Mouse (Mus musculus): ENCODE data around the gene St3gal4.

St3gal4 gene

DNA sequence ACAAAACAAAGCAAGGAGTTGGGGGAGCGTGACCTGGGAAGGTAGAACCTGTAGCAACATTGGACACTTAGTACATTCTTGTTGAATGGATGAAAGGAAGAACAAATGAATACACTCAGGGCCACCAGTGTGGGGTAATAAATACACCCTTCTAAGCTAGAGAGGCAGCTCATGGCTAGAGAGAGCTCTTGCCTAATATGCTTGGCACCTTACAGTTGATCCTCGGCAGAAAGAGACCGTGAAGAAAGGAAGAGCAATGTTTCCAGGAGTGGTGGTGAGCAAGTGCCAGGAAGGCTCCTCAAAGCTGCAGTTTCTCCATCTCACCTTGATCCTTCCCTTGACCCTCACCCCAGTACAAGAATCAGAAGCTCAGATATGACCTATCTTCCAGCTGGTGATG, 9.5 kb upstream of the St3gal4 start:
- peak; percentile 41 for DNase-seq (ENCODE audit: low spot score)

DNA sequence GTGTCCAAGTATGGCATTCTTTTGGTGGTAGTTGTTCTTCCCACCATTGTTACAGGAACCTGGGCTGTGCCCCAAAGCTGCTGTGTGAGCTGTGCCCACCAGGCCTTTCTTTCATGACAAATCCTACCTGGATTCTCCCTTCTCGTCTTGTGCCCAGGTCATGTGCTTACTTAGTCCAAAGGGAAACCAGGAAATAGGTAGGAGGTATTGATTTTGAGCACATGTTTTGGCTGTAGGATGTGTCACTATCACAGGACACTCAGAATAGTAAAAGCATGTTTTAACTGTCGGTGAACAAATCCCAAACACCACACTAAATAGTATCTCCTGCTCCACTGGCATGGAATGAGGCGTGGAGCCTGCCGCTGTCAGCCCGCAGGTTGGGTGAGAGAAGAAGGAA, 8.5 kb upstream of the St3gal4 start:
- no peak for DNase-seq (ENCODE audit: low spot score)

DNA sequence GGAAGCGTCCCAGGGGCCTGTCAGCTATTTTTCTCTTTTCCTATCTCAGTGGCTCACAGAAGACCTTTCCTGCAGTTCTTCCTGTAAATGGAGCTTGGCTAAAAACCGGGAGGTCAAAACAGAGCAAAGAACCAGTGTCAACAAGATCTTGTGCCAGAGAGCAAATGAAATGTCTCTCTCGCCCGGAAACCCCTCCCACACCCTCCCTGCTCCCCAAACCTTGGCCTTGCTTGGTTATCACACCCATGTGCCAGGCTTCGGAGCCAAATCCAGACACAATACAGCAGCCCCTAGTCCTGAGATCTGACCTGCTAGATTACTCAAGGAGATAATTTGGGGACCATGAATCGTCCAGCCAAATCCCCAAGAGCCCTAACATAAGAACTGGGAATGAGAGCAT, 8.1 kb upstream of the St3gal4 start:
- peak; percentile 76 for DNase-seq (ENCODE audit: low spot score)

DNA sequence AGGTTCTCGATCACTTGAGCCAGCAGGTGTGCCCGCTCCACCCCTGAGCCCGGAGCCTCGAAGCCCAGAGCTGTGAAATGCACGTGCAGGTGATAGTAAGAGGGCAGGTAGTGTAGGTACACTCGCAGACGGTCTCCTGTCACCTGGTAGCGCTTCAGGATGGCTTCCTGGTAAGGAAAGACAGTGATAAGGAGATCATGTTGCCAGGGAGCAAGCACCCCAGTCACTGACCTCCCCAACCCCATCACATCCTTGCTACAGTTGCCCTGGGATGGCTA, 5.5 kb upstream of the St3gal4 start:
- no peak for DNase-seq (ENCODE audit: low spot score)

DNA sequence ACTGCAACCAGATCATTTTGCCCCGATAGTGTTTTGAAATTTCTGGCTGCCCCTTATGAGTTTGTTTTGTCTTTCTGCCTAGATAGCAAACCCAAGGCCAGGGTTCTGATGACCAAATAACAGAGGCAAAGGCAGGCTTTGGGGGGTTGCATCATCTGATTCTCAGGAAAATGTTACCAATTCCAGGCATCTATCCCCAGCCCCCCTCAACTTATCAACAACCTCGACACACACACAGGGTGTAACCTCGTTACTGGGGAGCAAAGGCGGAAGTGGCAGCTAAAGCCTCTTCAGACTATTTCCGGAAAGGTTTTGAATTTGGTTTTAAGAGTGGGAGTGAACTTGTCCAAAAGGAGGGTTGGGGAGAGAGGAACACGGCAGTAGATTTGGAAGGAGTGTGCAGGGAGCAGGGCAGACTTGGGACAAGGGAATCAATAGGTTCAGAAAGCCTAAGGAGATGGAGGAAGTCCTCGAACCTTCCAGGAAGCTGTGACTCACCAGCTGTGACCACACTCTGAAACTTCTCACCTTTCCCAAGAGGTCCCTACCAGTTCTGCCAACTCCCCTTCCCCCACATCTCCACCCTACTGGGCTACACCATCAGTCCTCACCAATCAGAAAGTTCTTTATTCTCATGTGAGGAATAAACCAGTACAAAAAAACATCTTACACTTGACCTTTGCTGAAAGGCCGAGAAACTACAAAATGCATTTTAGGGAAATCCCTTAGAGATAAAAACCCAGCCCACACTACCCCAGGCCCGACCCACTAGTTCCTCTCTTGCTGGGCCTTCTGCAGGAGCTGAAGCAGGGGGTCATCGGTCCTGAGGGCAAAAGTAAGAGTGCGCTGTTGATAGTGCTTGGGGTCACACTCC, 5.0 kb upstream of the St3gal4 start:
- peak; percentile 76 for DNase-seq (ENCODE audit: low spot score)

DNA sequence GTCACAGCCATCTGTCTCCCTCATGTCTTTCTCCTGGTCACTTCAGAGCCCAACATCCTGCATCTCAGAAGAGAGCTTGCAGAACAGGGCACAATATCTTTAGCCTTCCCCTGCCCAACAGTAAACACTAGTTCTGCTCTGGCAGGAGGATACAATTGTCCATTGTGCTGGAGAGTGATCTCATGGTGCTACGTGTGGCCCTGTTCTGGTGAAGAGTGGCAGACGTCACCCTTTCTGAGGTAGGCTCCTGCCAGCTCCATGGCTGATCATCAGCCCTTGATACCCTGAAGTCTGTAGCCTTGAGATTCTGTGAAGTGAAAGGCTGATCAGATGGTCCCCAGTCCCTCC, 4.4 kb upstream of the St3gal4 start:
- DNase-seq (ENCODE audit: low spot score) = peak; percentile 72

DNA sequence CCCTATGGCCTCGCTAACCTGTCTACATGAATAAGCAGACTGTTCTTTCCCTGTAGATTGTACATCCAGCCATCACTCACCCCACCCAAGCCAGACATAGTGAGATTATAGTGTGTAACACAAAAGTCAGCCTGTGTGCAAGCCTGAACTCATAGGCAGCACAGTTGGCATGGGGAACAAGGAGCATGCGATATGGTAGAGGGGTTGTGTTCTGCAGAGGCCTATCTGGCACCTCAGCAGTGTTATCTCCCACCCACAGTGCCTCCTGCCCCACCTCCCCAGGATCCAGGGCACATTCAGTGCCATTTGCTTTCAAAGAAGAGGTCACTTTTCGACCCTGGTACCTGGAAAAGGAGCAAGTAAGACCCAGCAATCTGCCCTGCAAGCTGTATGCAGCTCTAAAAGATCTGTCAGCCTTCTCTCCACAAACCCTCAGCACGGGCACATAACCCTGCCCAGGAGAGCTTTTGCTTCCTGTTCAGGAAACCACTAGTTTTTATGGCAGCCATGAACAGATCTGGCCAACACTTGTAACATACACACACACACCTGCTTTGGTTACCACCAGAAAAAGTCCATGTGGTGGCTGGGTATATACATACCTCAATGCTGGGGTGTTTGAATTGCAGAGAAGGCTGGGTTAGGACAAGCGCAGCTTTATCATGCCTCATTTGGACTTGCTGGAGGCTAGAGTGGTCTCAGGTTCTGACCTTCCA, 3.6 kb upstream of the St3gal4 start:
- DNase-seq (ENCODE audit: low spot score) = no peak

DNA sequence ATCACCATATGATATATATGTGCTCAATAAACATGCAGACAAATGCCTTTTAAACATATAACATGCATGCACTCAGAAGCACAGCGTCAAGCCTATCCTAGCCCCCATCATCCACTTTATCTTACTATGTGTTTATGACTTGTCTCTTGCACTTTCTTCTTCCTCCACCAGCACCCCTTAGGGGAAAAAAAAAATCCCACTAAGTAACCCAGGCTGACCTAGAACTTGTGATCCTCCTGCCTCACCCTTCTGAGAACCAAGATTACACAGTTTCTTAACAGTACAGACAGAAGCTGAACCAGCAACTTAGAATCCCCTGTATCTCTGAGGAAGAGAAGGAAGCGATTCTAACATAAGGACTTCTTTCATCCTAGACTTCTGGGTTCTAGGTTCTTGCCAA, 505 bp downstream of the St3gal4 start:
- no peak for DNase-seq (ENCODE audit: low spot score)

DNA sequence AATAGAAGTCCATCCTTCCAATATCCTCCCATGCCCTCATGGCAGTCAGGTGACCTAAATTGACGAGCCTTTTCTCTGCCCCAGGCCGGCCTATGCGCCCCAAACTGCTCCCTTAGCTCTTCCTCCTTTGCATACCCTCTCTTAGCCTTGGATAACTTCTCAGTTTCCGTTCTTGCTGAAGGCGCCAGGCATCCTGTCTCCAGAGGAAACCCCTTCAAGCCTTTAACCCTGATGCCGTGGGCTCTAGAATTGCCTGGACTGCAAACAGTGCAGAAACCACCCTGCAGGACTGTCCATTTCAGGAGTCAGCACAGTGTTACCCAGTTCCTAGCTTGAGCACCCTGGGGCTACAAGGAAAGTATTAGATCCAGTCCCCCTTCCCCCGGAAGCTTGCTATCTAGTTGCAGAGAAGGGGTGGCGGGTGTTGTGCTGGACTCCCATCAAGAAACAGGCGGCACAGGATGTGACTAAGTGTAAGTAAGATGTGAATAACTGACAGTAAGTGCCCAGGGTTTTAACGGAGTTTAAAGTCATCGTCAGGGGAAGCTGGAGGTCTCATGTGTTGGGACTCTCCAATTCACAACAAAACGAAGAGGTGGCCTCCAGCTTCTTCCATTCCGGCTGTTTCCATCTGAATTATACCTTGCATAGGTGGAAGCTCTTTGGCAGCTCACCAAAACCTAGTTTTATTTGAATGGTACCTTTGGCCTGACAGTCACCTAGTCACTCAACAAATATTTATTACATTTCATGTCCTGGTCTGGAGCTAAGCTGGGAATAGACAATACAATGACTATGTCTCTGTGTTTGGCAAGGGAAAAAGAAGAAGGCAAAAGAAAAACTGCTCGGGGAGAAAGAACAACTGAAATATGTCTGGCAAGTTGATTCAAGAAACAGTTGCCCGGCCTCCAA, 1.4 kb downstream of the St3gal4 start:
- DNase-seq (ENCODE audit: low spot score) = peak; percentile 69

DNA sequence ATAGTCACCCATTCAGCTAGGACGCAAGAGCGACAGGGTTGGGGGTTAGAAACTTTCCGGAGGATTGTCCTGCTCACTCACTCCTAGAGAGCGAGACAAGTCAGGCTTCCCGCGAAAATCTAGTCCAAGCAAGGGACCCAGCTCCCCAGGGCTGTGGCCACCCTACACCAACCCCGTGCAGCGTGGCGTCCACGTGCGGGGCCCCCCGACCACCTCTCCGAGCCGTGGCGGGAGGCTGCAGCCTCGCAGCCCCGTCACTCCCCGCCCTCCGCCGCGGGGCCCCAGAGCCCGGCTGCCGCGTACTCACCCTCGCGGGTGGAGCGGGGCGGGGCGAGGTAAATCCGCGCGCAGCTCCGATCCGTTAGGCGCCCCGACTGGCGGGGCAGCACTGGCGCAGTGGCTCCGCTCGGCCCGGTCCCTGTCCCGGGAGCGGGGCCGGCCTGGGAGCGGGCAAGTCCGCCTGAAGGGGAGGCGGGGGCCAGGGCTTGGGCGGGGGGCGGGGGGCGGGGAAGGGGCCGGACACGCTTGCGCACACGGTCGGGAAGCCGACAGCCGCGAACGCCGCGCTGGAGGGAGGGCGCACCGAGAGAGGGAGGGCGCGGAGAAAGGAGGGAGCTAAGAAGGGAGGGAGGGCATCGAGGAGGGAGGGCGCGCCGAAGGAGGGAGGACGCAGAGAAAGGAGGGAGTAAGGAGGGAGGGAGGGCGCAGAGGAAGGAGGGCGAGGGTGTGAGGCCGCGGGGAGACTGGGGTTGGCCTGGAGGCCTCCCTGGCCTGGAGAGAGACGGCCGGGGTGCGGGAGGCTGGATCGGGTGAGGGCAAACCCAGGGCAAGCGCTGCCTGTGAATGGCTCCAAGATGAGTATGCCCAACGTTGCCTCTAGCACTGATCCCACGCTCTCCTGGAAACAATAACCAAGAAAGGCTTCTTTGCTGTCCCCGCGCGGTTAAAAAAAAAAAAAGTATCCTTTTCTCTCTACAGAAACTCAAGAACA, 2.4 kb downstream of the St3gal4 start:
- DNase-seq (ENCODE audit: low spot score) = peak; percentile 84

DNA sequence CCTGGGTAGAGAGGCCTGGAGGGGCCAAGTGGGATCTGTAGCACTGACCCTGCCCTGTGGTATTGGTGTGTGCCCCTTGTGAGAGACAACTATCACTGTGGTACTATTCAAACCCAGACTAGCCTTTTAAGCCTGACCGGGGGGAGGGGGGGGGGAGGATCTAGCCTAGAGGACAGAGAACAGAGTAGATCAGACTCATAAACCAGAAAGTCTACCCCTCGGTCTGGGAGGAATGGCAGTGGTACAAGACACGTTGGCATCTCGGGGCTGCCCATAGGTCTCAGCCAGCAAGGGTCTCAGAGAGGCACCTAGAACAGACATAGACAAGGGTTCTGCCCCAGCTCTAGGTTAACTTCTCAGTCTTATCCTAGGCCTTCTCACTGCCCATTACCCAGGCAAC, 3.3 kb downstream of the St3gal4 start:
- DNase-seq (ENCODE audit: low spot score) = no peak

DNA sequence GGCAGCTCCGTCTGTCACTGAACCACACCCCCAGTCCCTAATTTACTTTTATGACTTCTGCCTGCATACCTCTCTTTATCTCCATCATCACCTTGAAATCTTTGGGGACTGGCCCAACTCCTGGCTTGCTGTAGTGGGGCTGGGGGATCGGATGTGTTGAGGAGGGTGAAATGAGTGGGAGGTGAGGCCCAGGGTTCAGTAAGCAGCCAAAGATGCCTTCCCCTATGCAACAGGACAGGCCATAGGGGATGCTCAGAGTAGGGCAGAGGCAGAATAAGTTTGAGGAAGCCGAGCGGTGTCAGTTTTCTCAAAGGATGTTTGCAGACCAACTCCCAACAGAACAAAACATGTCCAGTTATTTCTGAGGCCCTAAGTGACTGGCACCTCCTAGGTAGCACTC, 3.8 kb downstream of the St3gal4 start:
- DNase-seq (ENCODE audit: low spot score) = no peak

DNA sequence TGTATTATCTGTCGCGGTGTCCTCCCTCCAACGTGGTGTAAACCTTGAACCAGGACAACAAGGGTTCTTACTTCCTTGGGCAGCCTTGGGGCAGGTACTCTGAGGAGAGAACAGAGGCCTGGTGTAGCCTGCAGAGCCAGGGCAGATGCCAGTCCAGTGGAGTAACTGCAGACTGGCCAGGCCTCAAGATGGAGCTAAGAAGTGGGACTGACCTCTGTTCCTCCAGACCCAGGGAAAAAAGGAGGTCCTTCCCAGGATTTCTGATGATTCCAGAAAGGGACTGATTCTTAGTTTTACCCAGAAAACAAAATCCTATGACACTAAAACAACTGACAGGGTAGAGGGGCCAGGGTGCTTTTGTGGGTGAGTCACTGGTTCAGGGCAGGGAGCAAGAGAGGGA, 4.8 kb downstream of the St3gal4 start:
- no peak for DNase-seq (ENCODE audit: low spot score)

DNA sequence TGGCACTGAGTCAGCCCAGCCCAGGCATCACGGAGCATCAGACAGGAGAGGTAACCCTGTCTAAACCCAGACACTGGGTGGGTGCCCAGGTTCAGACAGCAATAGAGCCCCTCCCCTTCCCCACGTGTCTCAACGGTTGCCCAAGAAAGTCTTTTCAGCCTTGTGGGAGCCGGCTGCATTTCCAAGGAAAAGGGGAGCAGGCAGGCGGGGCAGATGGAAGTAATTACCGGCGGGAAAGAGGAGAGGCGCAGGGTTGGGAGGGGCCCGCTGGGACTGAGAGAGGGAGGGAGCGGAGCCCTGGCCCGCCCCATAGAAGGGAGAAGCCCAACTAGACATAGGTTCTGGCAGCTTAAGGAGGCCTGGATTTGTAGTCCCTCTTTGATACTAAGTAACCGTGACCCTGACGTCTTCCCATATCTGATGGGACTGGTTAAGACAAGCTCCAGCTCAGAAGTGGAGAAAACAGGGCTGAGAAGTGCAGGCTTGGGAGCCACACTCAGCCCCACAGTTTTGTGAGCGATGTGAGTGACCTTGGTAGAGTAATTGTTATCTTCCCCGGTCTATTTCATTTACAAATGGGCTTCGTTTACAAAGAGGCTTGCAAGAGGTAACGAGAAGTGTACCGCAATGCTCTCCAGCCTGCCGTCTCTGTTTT, 7.0 kb downstream of the St3gal4 start:
- DNase-seq (ENCODE audit: low spot score) = peak; percentile 52

DNA sequence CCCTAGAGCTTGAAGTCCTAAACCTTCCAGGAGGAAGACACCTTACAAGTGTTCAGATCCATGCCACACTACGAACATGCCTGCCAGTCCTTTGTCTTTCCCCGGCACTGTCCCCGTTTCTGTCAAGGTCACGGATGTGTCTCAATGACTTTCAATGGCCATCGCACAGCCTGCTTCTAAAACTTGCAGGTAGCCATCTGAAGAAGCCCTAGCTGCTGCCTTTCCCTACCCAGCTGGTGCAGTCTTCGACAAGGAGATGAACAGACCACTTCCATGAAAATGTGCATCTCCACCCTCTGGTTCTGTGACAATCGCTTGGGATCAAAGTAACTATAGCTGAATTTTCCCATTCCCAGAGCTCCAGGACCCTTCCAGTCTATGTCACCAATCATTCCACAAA, 7.6 kb downstream of the St3gal4 start:
- DNase-seq (ENCODE audit: low spot score) = no peak

DNA sequence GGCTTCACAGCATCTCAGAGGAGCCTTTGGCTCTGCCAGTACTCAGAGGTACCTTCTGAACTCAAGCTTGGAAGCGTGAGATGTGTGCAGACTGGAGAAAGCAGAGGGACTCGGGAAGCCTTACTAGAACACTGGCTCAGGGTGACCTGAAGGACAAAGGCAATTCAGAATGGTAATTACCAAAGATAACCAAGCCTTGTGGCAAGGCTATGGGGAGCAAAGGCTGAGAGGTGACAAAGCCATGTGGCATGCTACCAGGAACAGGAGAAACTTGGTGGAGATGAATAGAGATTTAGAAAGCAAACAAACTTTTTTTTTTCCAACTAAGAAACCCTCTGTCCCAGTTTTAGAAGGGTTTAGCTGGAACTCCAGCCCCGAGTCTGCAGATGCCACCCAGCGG, 8.5 kb downstream of the St3gal4 start:
- DNase-seq (ENCODE audit: low spot score) = no peak

DNA sequence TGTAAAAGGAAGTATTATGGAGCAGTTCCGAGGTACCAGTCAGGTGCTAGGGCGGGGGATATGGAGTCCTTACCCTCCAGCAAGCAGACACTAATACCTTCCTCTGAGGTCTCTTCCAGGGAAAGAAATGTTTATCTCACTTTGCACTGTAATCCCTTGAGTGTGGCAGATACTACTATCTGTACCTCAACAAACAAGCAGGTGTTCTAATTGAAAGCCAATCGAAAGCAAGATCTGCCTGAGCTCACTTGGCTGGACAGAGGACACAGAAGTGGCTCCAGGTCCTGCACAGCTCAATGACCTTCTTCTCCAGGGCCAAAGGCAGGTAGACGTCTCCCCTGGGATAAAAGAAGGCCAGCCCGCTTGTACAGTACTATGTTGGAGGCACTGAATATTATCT, 9.0 kb downstream of the St3gal4 start:
- no peak for DNase-seq (ENCODE audit: low spot score)

DNA sequence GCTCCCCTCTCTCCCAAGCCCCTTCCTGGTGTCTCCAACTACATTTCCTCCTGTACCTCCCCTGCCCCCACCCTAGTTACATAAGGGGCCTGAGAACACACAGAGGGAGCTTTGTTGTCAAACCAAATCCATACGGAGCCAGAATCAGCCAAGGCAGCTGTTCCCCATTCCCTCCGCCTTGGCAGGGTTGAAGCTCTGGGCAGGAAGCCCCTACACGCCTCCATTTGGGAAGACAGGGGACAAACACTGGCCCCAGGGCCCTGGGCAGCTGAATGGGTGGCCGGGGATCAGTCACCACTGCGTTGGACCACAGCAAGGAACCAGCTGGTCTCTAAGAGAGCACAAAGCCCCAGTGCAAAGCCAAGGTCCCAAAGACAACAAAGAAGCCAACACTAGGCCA, 10.2 kb downstream of the St3gal4 start:
- DNase-seq (ENCODE audit: low spot score) = peak; percentile 67

DNA sequence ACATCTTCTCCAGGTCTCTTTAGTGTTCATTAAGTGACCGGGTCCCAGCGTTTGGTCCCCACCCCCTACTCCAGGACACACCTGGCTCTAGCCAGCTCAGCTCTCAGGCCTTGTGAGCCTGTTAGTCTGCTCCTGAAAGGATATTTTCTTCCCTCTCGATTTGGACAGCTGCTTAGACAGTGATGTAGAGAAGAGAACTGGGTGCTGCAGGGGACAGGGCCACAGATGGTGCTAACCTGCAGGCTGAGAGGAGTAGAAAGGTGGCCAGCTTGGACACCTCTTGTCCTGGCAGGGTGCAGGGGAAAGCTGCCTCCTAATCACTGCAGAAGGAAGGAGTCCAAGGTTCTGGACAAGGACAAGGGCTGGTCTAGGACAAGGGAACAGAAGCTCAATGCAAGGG, 11.0 kb downstream of the St3gal4 start:
- no peak for DNase-seq (ENCODE audit: low spot score)

DNA sequence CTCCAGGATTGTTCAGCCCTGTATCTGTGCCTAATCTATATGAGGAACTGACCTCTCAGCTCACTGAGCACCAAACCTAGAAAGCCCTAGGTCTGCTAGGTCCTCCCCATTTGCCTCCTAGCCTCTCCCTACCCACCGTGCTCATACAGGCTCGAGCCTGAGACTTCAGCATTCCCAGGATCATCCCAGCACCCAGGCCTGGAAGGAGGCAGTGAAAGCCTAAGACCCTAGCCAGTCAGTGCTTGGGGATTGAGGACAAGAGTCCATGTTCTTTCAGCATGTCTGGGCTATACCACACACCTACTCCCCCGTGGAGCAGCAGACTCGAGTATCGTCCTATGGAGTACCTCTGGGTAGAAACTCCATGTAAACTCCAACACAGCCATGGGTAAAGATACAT, 11.7 kb downstream of the St3gal4 start:
- DNase-seq (ENCODE audit: low spot score) = no peak
